Mouse (Mus musculus) cerebellum, adult 11 months (tissue): ENCODE measurements at regions not wholly inside any gene's neighbourhood (a gene's known extent, or its start where the extent isn't known, plus 50 kb on each side); places are given as distances from the start of the nearest gene placed in this dataset.
A peak's percentile ranks its signal among the peaks of the same experiment; 100 is the strongest.
"Not testable (repeated sequence)": the region's sequence is repeated elsewhere in the genome, so short reads cannot be mapped to it uniquely, and the experiment has no call there.

Experiments
- DNase-seq: peaks from one replicate; pipeline ENCODE4 v3.0.0; 2022

- no peak for DNase-seq
These were observed 114.2 kb downstream of the Nectin1 start for GRCm38 (mm10) chr9:43857988-43858387.

GRCm38 (mm10) chr9:43858761-43859160, 115.0 kb downstream of the Nectin1 start:
- no peak for DNase-seq

GRCm38 (mm10) chr9:43860264-43860663, 116.5 kb downstream of the Nectin1 start:
- no peak for DNase-seq

- no peak for DNase-seq
These were observed 117.6 kb downstream of the Nectin1 start for GRCm38 (mm10) chr9:43861375-43861774.

GRCm38 (mm10) chr9:43862034-43862433, 118.2 kb downstream of the Nectin1 start:
- DNase-seq = not testable (repeated sequence)

GRCm38 (mm10) chr9:43863609-43864397, 120.0 kb downstream of the Nectin1 start:
- no peak for DNase-seq

- no peak for DNase-seq
These were observed 123.0 kb downstream of the Nectin1 start for GRCm38 (mm10) chr9:43866802-43867201.

- DNase-seq = no peak
These were observed 130.1 kb downstream of the Nectin1 start for GRCm38 (mm10) chr9:43873841-43874240.

GRCm38 (mm10) chr9:43874332-43874731, 130.5 kb downstream of the Nectin1 start:
- no peak for DNase-seq

- DNase-seq = no peak
These were observed 135.6 kb downstream of the Nectin1 start for GRCm38 (mm10) chr9:43879220-43879968.

- DNase-seq = no peak
These were observed 136.2 kb downstream of the Nectin1 start for GRCm38 (mm10) chr9:43879969-43880396.

GRCm38 (mm10) chr9:43893086-43893485, 149.3 kb downstream of the Nectin1 start:
- no peak for DNase-seq

GRCm38 (mm10) chr9:43899239-43899638, 143.9 kb upstream of the Thy1 start:
- DNase-seq = no peak

- DNase-seq = no peak
These were observed 134.9 kb upstream of the Thy1 start for GRCm38 (mm10) chr9:43908325-43908724.

- no peak for DNase-seq
These were observed 128.2 kb upstream of the Thy1 start for GRCm38 (mm10) chr9:43915015-43915414.

GRCm38 (mm10) chr9:43917467-43917866, 125.7 kb upstream of the Thy1 start:
- no peak for DNase-seq

- DNase-seq = no peak
These were observed 124.2 kb upstream of the Thy1 start for GRCm38 (mm10) chr9:43919010-43919409.

- peak; percentile 75 for DNase-seq
These were observed 123.0 kb upstream of the Thy1 start for GRCm38 (mm10) chr9:43920053-43920754.

- DNase-seq = no peak
These were observed 121.0 kb upstream of the Thy1 start for GRCm38 (mm10) chr9:43922231-43922630.

GRCm38 (mm10) chr9:43923088-43923487, 120.1 kb upstream of the Thy1 start:
- DNase-seq = no peak

GRCm38 (mm10) chr9:43924795-43925194, 118.4 kb upstream of the Thy1 start:
- DNase-seq = no peak

- DNase-seq = no peak
These were observed 113.7 kb upstream of the Thy1 start for GRCm38 (mm10) chr9:43929312-43930036.

GRCm38 (mm10) chr9:43930037-43930404, 113.2 kb upstream of the Thy1 start:
- no peak for DNase-seq
